7 mouse cellular contexts compared by ENCODE assay signal in the genomic region with DNA sequence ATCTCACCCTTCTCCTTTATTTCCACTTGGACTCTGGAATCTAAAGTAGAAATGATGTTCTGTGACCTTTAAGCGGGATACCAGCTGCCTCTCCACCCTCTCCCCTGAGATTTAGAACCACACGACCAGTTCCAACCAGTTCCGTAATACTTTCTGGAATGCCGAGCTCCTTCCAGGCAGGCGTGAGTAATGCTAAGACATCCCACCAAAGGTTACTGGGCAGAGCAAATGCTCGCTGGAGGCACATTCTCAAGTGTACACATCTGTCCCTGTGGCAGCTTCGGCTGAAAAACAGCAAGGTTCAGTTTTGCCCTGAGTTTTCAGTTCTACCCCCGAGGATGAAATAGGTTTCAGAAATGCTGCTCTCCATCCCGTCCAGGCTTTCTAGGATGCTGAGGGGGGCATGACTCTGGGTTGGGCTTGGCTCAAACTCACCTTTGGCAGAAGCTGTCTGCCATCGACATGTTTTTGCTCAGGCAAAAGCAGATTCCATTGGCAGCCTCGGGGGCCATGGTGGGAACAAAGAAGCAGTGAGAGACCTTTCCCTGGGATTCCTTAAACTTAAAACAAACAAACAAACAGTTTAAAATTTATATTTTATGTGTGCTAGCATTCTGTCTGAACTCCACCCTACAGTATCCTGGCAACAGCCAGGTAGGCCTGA. TPM values are rescaled to one million over a fixed set of nuclear protein-coding genes. Genes with fewer than 3 reads are reported as not detected.
A peak's percentile ranks its signal among the peaks of the same experiment; 100 is the strongest.
DNase-seq lines count a peak whose midpoint lies in the region; ATAC-seq and TF ChIP-seq lines count a peak whose summit lies in the region.

No protein-coding gene starts in this region.

- intact Hi-C loops in heart, adult 2 months (cut with DNase I), result no loop called here

- H3K27me3 ChIP-seq in Patski, result no peaks in the 10 kb centered on the region
- H3K27me3 ChIP-seq in heart, adult 2 months (ENCODE audit: control insufficient read depth, insufficient read depth, low read length), result no peaks in the 10 kb centered on the region
- no peaks in the 10 kb centered on the region for H3K27me3 ChIP-seq in hindbrain, embryonic 14.5 days (ENCODE audit: control insufficient read depth, insufficient read depth, low read length)

- peak; percentile 100 for DNase-seq in 3T3-L1 (ENCODE audit: low read depth, low spot score)
- DNase-seq in Patski (ENCODE audit: low read depth, low spot score), result peak; percentile 98
- DNase-seq in heart, adult 2 months, result peak; percentile 62 to 83
- DNase-seq in kidney, postnatal 10 days, result peak; percentile 42
- DNase-seq in natural killer cell, adult 2 months (ENCODE audit: low spot score in 2 of 2), result no peak
- no peak for DNase-seq in hindbrain, embryonic 14.5 days (ENCODE audit: low spot score)
- no peak for DNase-seq in frontal cortex, postnatal 25 days (ENCODE audit: low spot score in 2 of 2)

- peak; percentile 64; the same call in 1 of the 2 replicates for TF ChIP-seq EP300 in heart, adult 2 months (IDR thresholded peaks at IDR 0.05; ENCODE audit: insufficient read depth, low read depth, low read length)

- in situ Hi-C loops in Patski (cut with MboI; ENCODE audit: low pct_unique_long_range_greater_than_20kb), result loop anchor here (25.0 kb wide), 2 partner anchors 1027 to 1948 kb away; no protein-coding TSS in a partner anchor

- no peak overlapping the region for H3K4me3 ChIP-seq in heart, adult 2 months
- no peak overlapping the region for H3K4me3 ChIP-seq in hindbrain, embryonic 14.5 days (replicated peaks; ENCODE audit: low read length)

- CTCF ChIA-PET in Patski (lab: Charles Lee), result interaction anchor here (1.0 to 5.2 kb wide), 7 partner anchors 9 to 41 kb away, joined by 3 to 63 read pairs (median 5); no protein-coding TSS in a partner anchor

- peak; percentile 95 for ATAC-seq in Patski
- ATAC-seq in hindbrain, embryonic 14.5 days (ENCODE audit: low FRiP score), result no peak

- no peak overlapping the region for H3K4me2 ChIP-seq in hindbrain, embryonic 14.5 days (replicated peaks)

- H3K9ac ChIP-seq in heart, adult 2 months (ENCODE audit: low read depth, low read length), result no peak overlapping the region
- H3K9ac ChIP-seq in hindbrain, embryonic 14.5 days, result no peak overlapping the region

- H3K36me3 ChIP-seq in heart, adult 2 months (ENCODE audit: control insufficient read depth, insufficient read depth, low read length), result no peaks in the 10 kb centered on the region
- H3K36me3 ChIP-seq in hindbrain, embryonic 14.5 days (replicated peaks; ENCODE audit: control insufficient read depth, insufficient read depth), result no peaks in the 10 kb centered on the region

- POLR2A ChIA-PET in Patski (lab: Charles Lee), result interaction anchor here (0.6 to 2.4 kb wide), 6 partner anchors 8 to 746 kb away, joined by 3 to 16 read pairs (median 3); no protein-coding TSS in a partner anchor

- peaks cover 1% of the 10 kb centered on the region; the same call in 1 of the 2 replicates for H3K4me1 ChIP-seq in heart, adult 2 months (ENCODE audit: control insufficient read depth, insufficient read depth, low read length)
- no peaks in the 10 kb centered on the region for H3K4me1 ChIP-seq in hindbrain, embryonic 14.5 days (replicated peaks; ENCODE audit: control insufficient read depth, insufficient read depth, low read length)

- no peaks in the 10 kb centered on the region for H3K79me2 ChIP-seq in heart, adult 2 months (replicated peaks; ENCODE audit: control insufficient read depth, insufficient read depth, low read length)

- H3K9me3 ChIP-seq in hindbrain, embryonic 14.5 days (ENCODE audit: control insufficient read depth, low read length), result 0 out of 2 replicates have a peak, but pooled peaks cover 5% of the 10 kb centered on the region

- TF ChIP-seq CTCF in Patski (IDR thresholded peaks at IDR 0.05), result no peak
- TF ChIP-seq CTCF in heart, adult 2 months (IDR thresholded peaks at IDR 0.05), result no peak

- 34% methylated on average over 11 of the region's 11 CpGs for WGBS in heart, adult 2 months
- WGBS in hindbrain, embryonic 14.5 days, result 68% methylated on average over 11 of the region's 11 CpGs

- H3K27ac ChIP-seq in heart, adult 2 months, result peak overlapping the region; percentile 68
- H3K27ac ChIP-seq in hindbrain, embryonic 14.5 days, result no peak overlapping the region

- TF ChIP-seq POLR2A in heart, adult 2 months (IDR thresholded peaks at IDR 0.05; ENCODE audit: insufficient read depth, low read depth, low read length), result no peak; the same call in 1 of the 2 replicates

RNA-seq across cellular contexts. Expression of a gene that starts 21.9 kb away (rescaled TPM):
- 0.13 TPM for polyA plus RNA-seq in Patski (2021)
- total RNA-seq in heart, adult 2 months (2021), result 10 to 100 TPM; 12.3 to 12.5 TPM
- polyA plus RNA-seq in heart, adult 2 months (2012; rRNA removed), result 6.7 and 10.9 TPM in 2 replicates
- 2.5 and 4.0 TPM in 2 replicates for polyA plus RNA-seq in hindbrain, embryonic 14.5 days (2014; fragmentation: Nextera tagmentation; extraction: Ambion mirVana)

RNA-seq across cellular contexts. Expression of a gene that starts 49.8 kb away (rescaled TPM):
- 0.74 TPM for polyA plus RNA-seq in Patski (2021)
- total RNA-seq in heart, adult 2 months (2021), result not detected
- not detected in 2 replicates for polyA plus RNA-seq in heart, adult 2 months (2012; rRNA removed)
- 1.1 and 1.2 TPM in 2 replicates for polyA plus RNA-seq in hindbrain, embryonic 14.5 days (2014; fragmentation: Nextera tagmentation; extraction: Ambion mirVana)

Comparison
In these comparisons a context has a peak if more than half of its experiments do, and no peak if none do; other contexts are left out.
1. DNase-seq: peak in 3T3-L1 (single experiment), Patski (single experiment), heart, adult 2 months (2 of 2) and kidney, postnatal 10 days (single experiment); none in natural killer cell, adult 2 months (0 of 2), hindbrain, embryonic 14.5 days (single experiment) and frontal cortex, postnatal 25 days (0 of 2).